In genomic region chr7:112158316-112158741, GRCm38 (mm10) we compare ENCODE assay signal across 8 mouse cellular contexts. TPM values are rescaled to one million over a fixed set of nuclear protein-coding genes. Genes with fewer than 3 reads are reported as not detected.
DNase-seq lines count a peak whose midpoint lies in the region; ATAC-seq and TF ChIP-seq lines count a peak whose summit lies in the region.

No protein-coding gene starts in this region.

- no peaks in the 10 kb centered on the region; the same call in 1 of the 2 replicates for H3K27me3 ChIP-seq in forebrain, embryonic 16.5 days (replicated peaks; ENCODE audit: control insufficient read depth, insufficient read depth, low read length)
- peaks cover 28% of the 10 kb centered on the region for H3K27me3 ChIP-seq in limb, embryonic 10.5 days (ENCODE audit: low read depth, poor library complexity, severe bottlenecking)
- H3K27me3 ChIP-seq in midbrain, postnatal 0 days (ENCODE audit: insufficient read depth, low read length), result no peaks in the 10 kb centered on the region; the same call in 1 of the 2 replicates

- WGBS in forebrain, embryonic 16.5 days, result under 1% methylated on average over 22 of the region's 23 CpGs
- 2% methylated on average over 23 of the region's 23 CpGs for WGBS in limb, embryonic 10.5 days
- WGBS in midbrain, postnatal 0 days, result 1% methylated on average over 21 of the region's 23 CpGs

- H3K4me3 ChIP-seq in gastrocnemius, adult 2 months, result peak overlapping the region; percentile 68
- H3K4me3 ChIP-seq in ES-E14 (ENCODE audit: insufficient read depth in 1 of 2, low read depth in 1 of 2, low read length in 2 of 2, poor library complexity in 1 of 2, severe bottlenecking in 1 of 2), result peak overlapping the region; percentile 60 to 76
- H3K4me3 ChIP-seq in forebrain, embryonic 16.5 days (replicated peaks; ENCODE audit: low read length), result peak overlapping the region; percentile 52
- peak overlapping the region; percentile 59 for H3K4me3 ChIP-seq in limb, embryonic 10.5 days
- peak overlapping the region; percentile 39 for H3K4me3 ChIP-seq in midbrain, postnatal 0 days (ENCODE audit: low read depth, low read length)

- ATAC-seq in forebrain, embryonic 16.5 days, result peak; percentile 77
- ATAC-seq in midbrain, postnatal 0 days (ENCODE audit: low FRiP score), result peak; percentile 52; the same call in 1 of the 2 replicates

- no peak for TF ChIP-seq CTCF in gastrocnemius, adult 2 months (IDR thresholded peaks at IDR 0.05)
- no peak for TF ChIP-seq CTCF in midbrain, postnatal 0 days (IDR thresholded peaks at IDR 0.05)

- H3K9me3 ChIP-seq in ES-E14 (ENCODE audit: control insufficient read depth, insufficient read depth, low read depth, low read length), result no peaks in the 10 kb centered on the region
- no peaks in the 10 kb centered on the region for H3K9me3 ChIP-seq in forebrain, embryonic 16.5 days (ENCODE audit: control insufficient read depth, low read length)
- no peaks in the 10 kb centered on the region for H3K9me3 ChIP-seq in limb, embryonic 10.5 days (replicated peaks)
- H3K9me3 ChIP-seq in midbrain, postnatal 0 days (ENCODE audit: low read length), result no peaks in the 10 kb centered on the region

- no peaks in the 10 kb centered on the region for H3K36me3 ChIP-seq in ES-E14 (ENCODE audit: control insufficient read depth, insufficient read depth, low read length, poor library complexity, severe bottlenecking)
- H3K36me3 ChIP-seq in forebrain, embryonic 16.5 days (ENCODE audit: control insufficient read depth, insufficient read depth), result no peaks in the 10 kb centered on the region
- H3K36me3 ChIP-seq in limb, embryonic 10.5 days, result no peaks in the 10 kb centered on the region
- H3K36me3 ChIP-seq in midbrain, postnatal 0 days (ENCODE audit: insufficient read depth, low read length), result no peaks in the 10 kb centered on the region

- intact Hi-C loops in gastrocnemius, adult 2 months (cut with DNase I), result no loop called here

- peak overlapping the region; percentile 46; the same call in 1 of the 2 replicates for H3K27ac ChIP-seq in gastrocnemius, adult 2 months
- no peak overlapping the region for H3K27ac ChIP-seq in ES-E14 (ENCODE audit: insufficient read depth, low read depth, low read length, poor library complexity, severe bottlenecking)
- H3K27ac ChIP-seq in forebrain, embryonic 16.5 days (ENCODE audit: low read length), result no peak overlapping the region
- H3K27ac ChIP-seq in limb, embryonic 10.5 days, result peak overlapping the region; percentile 79
- H3K27ac ChIP-seq in midbrain, postnatal 0 days (ENCODE audit: low read depth, low read length), result no peak overlapping the region

- peak overlapping the region; percentile 55 for H3K4me2 ChIP-seq in forebrain, embryonic 16.5 days (ENCODE audit: low read length)
- H3K4me2 ChIP-seq in midbrain, postnatal 0 days (ENCODE audit: low read depth, low read length, poor library complexity, severe bottlenecking), result peak overlapping the region; percentile 56

- DNase-seq in gastrocnemius, adult 2 months, result peak; percentile 30
- DNase-seq in gastrocnemius, postnatal 25 days, result no peak
- no peak for DNase-seq in ES-E14 (ENCODE audit: low read depth, low spot score)
- DNase-seq in limb, embryonic 10.5 days (ENCODE audit: low spot score), result no peak
- peak; percentile 34 for DNase-seq in midbrain, postnatal 0 days (ENCODE audit: low spot score)
- no peak for DNase-seq in frontal cortex, postnatal 10 days (ENCODE audit: low spot score in 2 of 2)
- no peak for DNase-seq in spleen, postnatal 10 days (ENCODE audit: low spot score in 2 of 2)

- in situ Hi-C loops in ES-E14 (cut with MboI; ENCODE audit: low sequenced_read_pairs in 2 of 2, unreplicated experiment in 2 of 2), result no loop called here

- H3K4me1 ChIP-seq in ES-E14 (ENCODE audit: control insufficient read depth in 2 of 2, insufficient read depth in 2 of 2, low read length in 2 of 2, poor library complexity in 1 of 2), result peaks cover 0 to 10% of the 10 kb centered on the region in 2 experiments; a peak in 2 of 4 replicates
- peaks cover 20% of the 10 kb centered on the region for H3K4me1 ChIP-seq in forebrain, embryonic 16.5 days (replicated peaks; ENCODE audit: control insufficient read depth, insufficient read depth, low read length)
- H3K4me1 ChIP-seq in limb, embryonic 10.5 days, result peaks cover 25% of the 10 kb centered on the region
- peaks cover 12% of the 10 kb centered on the region for H3K4me1 ChIP-seq in midbrain, postnatal 0 days (ENCODE audit: insufficient read depth, low read length)

- H3K9ac ChIP-seq in ES-E14 (ENCODE audit: insufficient read depth, low read depth, low read length, poor library complexity, severe bottlenecking), result peak overlapping the region; percentile 29; the same call in 1 of the 2 replicates
- peak overlapping the region; percentile 62 for H3K9ac ChIP-seq in forebrain, embryonic 16.5 days (replicated peaks; ENCODE audit: low read depth, low read length)
- peak overlapping the region; percentile 57 for H3K9ac ChIP-seq in midbrain, postnatal 0 days (replicated peaks; ENCODE audit: low read length, poor library complexity, severe bottlenecking)

TF ChIP-seq in ES-E14, 5 proteins besides CTCF, POLR2A, EP300 and RAD21:
- TF ChIP-seq MAFK (IDR thresholded peaks at IDR 0.05; ENCODE audit: insufficient read depth, low read depth, low read length) (no peak), ZC3H11A (IDR thresholded peaks at IDR 0.05; ENCODE audit: borderline replicate concordance, low read depth, low read length) (no peak), ZNF384 (IDR thresholded peaks at IDR 0.05; ENCODE audit: low read depth, low read length) (no peak), CHD2 (IDR thresholded peaks at IDR 0.05; ENCODE audit: low read depth, low read length) (no peak), HCFC1 (IDR thresholded peaks at IDR 0.05; ENCODE audit: borderline replicate concordance, insufficient read depth, low read length) (no peak)

RNA-seq across cellular contexts. Expression of gene Dkk3, which starts 0.5 kb away (rescaled TPM):
- 1 to 10 TPM; 2.1 to 2.4 TPM for total RNA-seq in gastrocnemius, adult 2 months (2021)
- 1 to 10 TPM; 1.9 to 2.0 TPM for total RNA-seq in gastrocnemius, postnatal 25 days (2021)
- total RNA-seq in ES-E14 (2012; rRNA removed), result 7.9 and 8.6 TPM in 2 replicates
- polyA plus RNA-seq in forebrain, embryonic 16.5 days (2015; fragmentation: Nextera tagmentation; extraction: Ambion mirVana), result 22.0 and 29.9 TPM in 2 replicates
- polyA plus RNA-seq in limb, embryonic 10.5 days (2016; fragmentation: Nextera tagmentation; extraction: Ambion mirVana), result 4.9 and 6.3 TPM in 2 replicates
- total RNA-seq in midbrain, postnatal 0 days (2014; rRNA removed), result 30.9 and 31.8 TPM in 2 replicates
- 36.7 and 38.8 TPM in 2 replicates for polyA plus RNA-seq in midbrain, postnatal 0 days (2015; fragmentation: Nextera tagmentation; extraction: Ambion mirVana)

Comparison
In these comparisons a context has a peak if more than half of its experiments do, and no peak if none do; other contexts are left out.
1. DNase-seq: peak in gastrocnemius, adult 2 months (single experiment) and midbrain, postnatal 0 days (single experiment); none in gastrocnemius, postnatal 25 days (single experiment), ES-E14 (single experiment), limb, embryonic 10.5 days (single experiment), frontal cortex, postnatal 10 days (0 of 2) and spleen, postnatal 10 days (0 of 2).
2. H3K27ac ChIP-seq: peak in gastrocnemius, adult 2 months (single experiment) and limb, embryonic 10.5 days (single experiment); none in ES-E14 (single experiment), forebrain, embryonic 16.5 days (single experiment) and midbrain, postnatal 0 days (single experiment).
3. Peak in every context shown above with its lines, with median percentiles within 50 percentile points of each other: H3K4me3 ChIP-seq and H3K9ac ChIP-seq.